Mouse (Mus musculus): ENCODE results near the gene Krt88.

The Krt88 gene

DNA sequence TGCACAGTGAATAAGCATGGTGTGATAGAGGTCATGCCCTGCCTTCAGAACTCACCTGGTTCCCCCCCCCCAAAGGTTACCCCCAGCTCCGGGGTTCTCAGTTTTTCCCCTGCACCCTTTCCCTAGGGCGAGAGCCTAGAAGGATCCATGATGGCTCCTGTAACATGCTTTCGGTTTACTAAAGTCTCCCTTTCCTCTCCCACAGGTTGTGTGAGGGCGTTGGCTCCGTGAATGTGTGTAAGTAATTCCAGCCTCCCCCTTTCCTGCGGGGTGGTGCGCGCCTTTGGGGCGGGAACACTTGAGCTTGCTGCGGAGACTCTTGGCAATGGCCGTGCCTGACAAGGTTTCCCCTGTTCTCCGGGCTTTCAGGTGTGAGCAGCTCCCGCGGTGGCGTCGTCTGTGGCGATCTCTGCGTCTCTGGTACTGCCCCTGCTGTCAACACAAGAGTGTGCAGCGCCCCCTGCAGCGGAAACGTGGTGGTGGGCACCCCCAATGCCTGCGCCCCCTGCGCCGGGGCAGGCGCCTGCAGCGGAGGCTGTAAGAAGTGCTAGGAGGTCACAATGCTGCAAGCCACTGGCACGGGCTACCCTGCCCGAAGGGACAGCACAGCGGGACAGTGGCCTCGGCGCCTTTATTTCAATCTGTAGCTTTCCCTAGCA, 31.6 kb downstream of the Krt88 start:
- no peak for DNase-seq (ENCODE audit: low spot score)

- no peak for DNase-seq (ENCODE audit: low spot score)
Measured at GRCm38 (mm10) chr15:101479666-101480060, 32.1 kb downstream of the Krt88 start.

DNA sequence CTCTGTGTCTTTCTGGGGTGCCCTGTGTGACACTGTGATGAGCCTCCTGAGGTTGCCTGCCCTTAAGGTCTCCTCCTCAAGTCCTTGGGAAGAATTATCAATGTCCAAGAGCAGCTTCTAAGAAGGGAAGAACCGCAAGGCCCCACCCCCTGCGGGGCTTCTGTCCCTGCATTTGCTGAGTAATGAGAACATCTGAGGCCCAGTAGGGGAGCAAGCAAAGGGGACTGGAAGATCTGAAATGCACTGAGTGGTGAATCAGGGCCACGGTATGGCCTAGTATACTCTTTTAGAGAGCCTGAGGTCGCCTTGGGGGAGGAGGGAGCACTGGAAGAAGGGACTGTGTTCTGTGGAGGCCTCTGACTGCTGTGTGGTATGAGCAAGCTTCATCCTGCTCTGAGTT, 34.5 kb downstream of the Krt88 start:
- DNase-seq (ENCODE audit: low spot score), result no peak

DNA sequence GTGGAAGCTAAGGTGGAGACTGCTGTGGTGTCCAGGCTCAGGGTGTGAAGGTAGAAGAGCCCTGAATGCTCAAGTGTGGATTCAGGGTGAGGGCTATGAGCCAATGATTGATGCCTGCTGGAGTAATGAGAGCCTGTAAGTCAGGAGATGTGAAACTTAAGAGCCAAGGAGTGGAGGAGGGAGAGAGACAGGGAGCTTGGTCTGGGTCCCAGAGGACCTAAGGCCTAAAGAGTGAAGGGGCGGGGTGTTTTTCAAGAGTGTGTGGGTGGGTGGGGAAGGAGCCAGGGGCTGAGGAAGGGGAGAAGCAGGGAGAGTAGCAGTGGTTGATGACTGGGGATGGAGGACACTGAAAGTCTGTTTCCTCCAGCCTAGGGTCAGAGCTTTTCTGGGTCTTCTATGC, 36.1 kb downstream of the Krt88 start:
- no peak for DNase-seq (ENCODE audit: low spot score)

DNA sequence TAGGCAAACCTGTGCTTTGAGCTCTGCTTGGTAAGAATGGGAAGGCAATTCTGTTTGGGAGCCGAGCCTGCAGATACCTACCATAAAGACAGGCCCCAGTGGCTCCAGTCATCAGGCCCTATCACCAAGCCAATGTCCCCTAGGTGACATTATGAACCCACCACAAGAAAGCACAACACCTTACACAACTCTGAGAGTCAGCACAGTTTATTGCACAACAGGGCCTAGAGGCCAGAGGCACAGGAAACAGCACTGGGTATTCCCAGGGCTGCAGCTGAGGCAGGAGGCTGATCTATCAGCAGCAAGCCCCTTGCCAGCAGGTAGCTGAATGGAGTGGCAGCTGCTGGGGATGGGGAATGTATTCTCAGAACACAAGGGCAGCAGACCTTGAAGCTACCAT, 37.4 kb downstream of the Krt88 start:
- DNase-seq (ENCODE audit: low spot score), result no peak

DNA sequence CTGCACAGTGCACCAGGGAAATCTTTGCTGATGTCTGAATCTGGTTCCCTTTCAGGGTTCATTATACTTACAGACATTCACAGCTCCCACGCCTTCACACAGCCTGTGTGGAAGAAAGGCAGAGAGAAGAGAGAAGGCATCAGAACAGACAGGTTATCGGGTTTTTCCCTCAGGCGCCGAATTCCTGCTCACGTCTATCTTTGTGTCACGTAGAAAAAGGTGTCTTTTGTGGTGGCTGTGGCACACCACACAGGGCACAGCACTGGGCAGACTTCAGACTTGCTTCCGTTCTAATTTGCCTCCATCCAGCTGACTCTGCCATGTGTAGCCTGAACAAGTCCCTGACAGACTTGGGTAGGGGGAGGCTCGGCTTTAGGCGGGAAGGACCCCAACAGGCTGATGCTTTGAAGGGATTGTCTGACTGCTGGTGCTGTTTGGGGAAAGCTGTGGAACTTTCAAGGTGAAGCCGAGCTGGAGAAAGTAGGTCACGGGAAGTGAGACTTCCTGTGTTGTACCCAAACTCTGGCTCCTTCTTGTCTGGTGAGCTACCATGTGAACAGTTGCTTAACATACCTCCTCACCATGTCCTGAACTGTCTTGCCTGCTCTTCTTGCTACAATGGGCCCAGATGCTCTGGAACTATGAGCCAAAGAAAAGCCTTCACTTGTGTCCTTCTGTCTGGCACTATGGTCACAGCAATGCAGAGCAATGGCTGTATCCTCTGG, 38.5 kb downstream of the Krt88 start:
- no peak for DNase-seq (ENCODE audit: low spot score)

DNA sequence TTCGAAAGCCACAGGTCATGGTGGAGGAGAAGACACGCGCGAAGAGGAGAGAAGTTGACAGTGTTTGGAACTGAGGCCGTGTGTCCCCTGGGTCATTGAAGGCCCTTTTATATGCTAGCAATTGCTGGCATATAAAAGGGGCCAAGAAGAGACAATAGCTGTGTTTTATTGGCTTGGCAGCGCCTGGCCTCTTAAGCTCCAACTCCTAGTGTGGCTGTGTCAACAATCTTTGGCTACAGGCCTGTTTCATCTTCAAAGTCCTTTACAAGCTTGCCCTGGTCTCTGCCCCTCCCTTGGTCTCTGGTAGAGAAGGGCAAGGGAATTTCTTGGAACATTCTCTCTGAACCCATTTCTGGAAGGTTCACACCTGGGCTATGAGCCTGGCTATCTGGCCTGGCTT, 43.9 kb downstream of the Krt88 start, which contains the start of gene Krt83:
Krt83 (minus strand) TSS at position 82 of the 400 bp plus-strand sequence.
- no peak for DNase-seq (ENCODE audit: low spot score)

GRCm38 (mm10) chr15:101492718-101493117, 45.2 kb downstream of the Krt88 start:
- no peak for DNase-seq (ENCODE audit: low spot score)

GRCm38 (mm10) chr15:101493713-101494112, 46.2 kb downstream of the Krt88 start:
- no peak for DNase-seq (ENCODE audit: low spot score)

GRCm38 (mm10) chr15:101494203-101494602, 46.7 kb downstream of the Krt88 start:
- no peak for DNase-seq (ENCODE audit: low spot score)

GRCm38 (mm10) chr15:101495266-101495665, 47.7 kb downstream of the Krt88 start:
- DNase-seq (ENCODE audit: low spot score), result no peak

GRCm38 (mm10) chr15:101497181-101497580, 49.6 kb downstream of the Krt88 start:
- no peak for DNase-seq (ENCODE audit: low spot score)
